Comparison of ENCODE assay signal across 8 mouse cellular contexts in the genomic region with DNA sequence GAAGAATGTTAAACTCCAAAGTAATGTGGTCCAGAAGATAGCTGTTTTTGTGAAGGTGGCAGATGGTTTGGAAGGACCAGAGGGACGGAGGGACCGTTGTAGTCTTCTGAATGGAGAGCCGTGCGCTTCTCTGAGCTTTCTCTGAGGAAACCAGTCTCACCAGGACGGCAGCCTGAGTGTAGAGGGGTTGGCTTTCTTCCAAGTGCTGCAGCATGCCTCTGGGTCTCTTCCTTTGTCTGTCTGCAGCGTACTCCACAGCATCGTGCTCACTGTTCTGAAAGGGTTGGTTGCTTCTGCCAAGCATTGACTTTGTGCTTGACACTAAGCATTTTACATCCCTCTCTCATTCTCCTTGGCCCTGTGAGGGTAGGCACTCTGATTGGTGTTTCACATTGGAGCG. TPM values are rescaled to one million over a fixed set of nuclear protein-coding genes. Genes with fewer than 3 reads are reported as not detected.
DNase-seq lines count a peak whose midpoint lies in the region; ATAC-seq and TF ChIP-seq lines count a peak whose summit lies in the region.

No protein-coding gene starts in this region.

- no peaks in the 10 kb centered on the region for H3K9me3 ChIP-seq in E14TG2a.4 (ENCODE audit: low read length)
- no peaks in the 10 kb centered on the region for H3K9me3 ChIP-seq in embryonic facial prominence, embryonic 11.5 days (replicated peaks; ENCODE audit: control insufficient read depth, low read length)
- H3K9me3 ChIP-seq in liver, embryonic 16.5 days (replicated peaks; ENCODE audit: control insufficient read depth, low read length), result no peaks in the 10 kb centered on the region
- no peaks in the 10 kb centered on the region for H3K9me3 ChIP-seq in stomach, postnatal 0 days (ENCODE audit: control insufficient read depth, low read length)

- H3K4me3 ChIP-seq in E14TG2a.4 (replicated peaks; ENCODE audit: low read length), result peak overlapping the region; percentile 90
- peak overlapping the region; percentile 85 for H3K4me3 ChIP-seq in embryonic facial prominence, embryonic 11.5 days (ENCODE audit: low read depth, low read length)
- H3K4me3 ChIP-seq in liver, embryonic 16.5 days (ENCODE audit: low read depth, low read length), result no peak overlapping the region
- H3K4me3 ChIP-seq in stomach, postnatal 0 days (ENCODE audit: low read depth, low read length), result 0 out of 2 replicates have a peak overlapping the region, but pooled peaks have one; percentile 76

- peak overlapping the region; percentile 48 for H3K4me2 ChIP-seq in embryonic facial prominence, embryonic 11.5 days (ENCODE audit: low read depth, low read length)
- 0 out of 2 replicates have a peak overlapping the region, but pooled peaks have one; percentile 84 for H3K4me2 ChIP-seq in liver, embryonic 16.5 days (ENCODE audit: low read depth, low read length)
- peak overlapping the region; percentile 64 for H3K4me2 ChIP-seq in stomach, postnatal 0 days (replicated peaks; ENCODE audit: low read depth)

- 0 out of 2 replicates have a peak overlapping the region, but pooled peaks have one; percentile 3 for H3K27ac ChIP-seq in embryonic facial prominence, embryonic 11.5 days (replicated peaks; ENCODE audit: low read depth, low read length)
- no peak overlapping the region for H3K27ac ChIP-seq in liver, embryonic 16.5 days (ENCODE audit: low read length)
- H3K27ac ChIP-seq in stomach, postnatal 0 days (replicated peaks), result no peak overlapping the region; the same call in 1 of the 2 replicates

- WGBS in embryonic facial prominence, embryonic 11.5 days, result 73% methylated on average over 8 of the region's 8 CpGs
- 76% methylated on average over 8 of the region's 8 CpGs for WGBS in liver, embryonic 16.5 days (ENCODE audit: insufficient replicate concordance)
- WGBS in stomach, postnatal 0 days, result 22% methylated on average over 8 of the region's 8 CpGs

- peaks cover 77% of the 10 kb centered on the region for H3K36me3 ChIP-seq in E14TG2a.4 (ENCODE audit: insufficient read depth, low read length)
- peaks cover 12% of the 10 kb centered on the region for H3K36me3 ChIP-seq in embryonic facial prominence, embryonic 11.5 days (replicated peaks; ENCODE audit: control insufficient read depth, insufficient read depth, low read depth, low read length)
- peaks cover 30% of the 10 kb centered on the region for H3K36me3 ChIP-seq in liver, embryonic 16.5 days (ENCODE audit: control insufficient read depth, insufficient read depth)
- peaks cover 27% of the 10 kb centered on the region for H3K36me3 ChIP-seq in stomach, postnatal 0 days (ENCODE audit: control insufficient read depth, insufficient read depth, low read length)

- H3K4me1 ChIP-seq in E14TG2a.4 (replicated peaks; ENCODE audit: low read depth, low read length), result peaks cover 87% of the 10 kb centered on the region
- H3K4me1 ChIP-seq in embryonic facial prominence, embryonic 11.5 days (ENCODE audit: control insufficient read depth, insufficient read depth, low read length), result no peaks in the 10 kb centered on the region
- peaks cover 19% of the 10 kb centered on the region for H3K4me1 ChIP-seq in liver, embryonic 16.5 days (ENCODE audit: control insufficient read depth, low read depth, low read length)
- no peaks in the 10 kb centered on the region; the same call in 1 of the 2 replicates for H3K4me1 ChIP-seq in stomach, postnatal 0 days (replicated peaks; ENCODE audit: control insufficient read depth, insufficient read depth)

- DNase-seq in frontal cortex, postnatal 10 days (ENCODE audit: low spot score in 2 of 2), result peak; percentile 46 to 48
- DNase-seq in frontal cortex, postnatal 25 days (ENCODE audit: low spot score in 2 of 2), result no peak
- no peak for DNase-seq in embryonic facial prominence, embryonic 11.5 days (ENCODE audit: low spot score)
- DNase-seq in kidney, postnatal 14 days, result peak; percentile 64
- DNase-seq in stomach, postnatal 0 days (ENCODE audit: low spot score), result no peak
- no peak for DNase-seq in spleen, postnatal 10 days (ENCODE audit: low spot score in 2 of 2)

- TF ChIP-seq EP300 in stomach, postnatal 0 days (optimal IDR thresholded peaks at IDR 0.05), result no peak

- H3K9ac ChIP-seq in embryonic facial prominence, embryonic 11.5 days (replicated peaks; ENCODE audit: low read length), result peak overlapping the region; percentile 43
- H3K9ac ChIP-seq in liver, embryonic 16.5 days (ENCODE audit: low read depth, low read length), result no peak overlapping the region
- H3K9ac ChIP-seq in stomach, postnatal 0 days (ENCODE audit: low read length), result peak overlapping the region; percentile 38; the same call in 1 of the 2 replicates

- TF ChIP-seq CTCF in E14TG2a.4 (conservative IDR thresholded peaks at IDR 0.05; ENCODE audit: low read length), result no peak
- no peak for TF ChIP-seq CTCF in stomach, postnatal 0 days (IDR thresholded peaks at IDR 0.05; ENCODE audit: low read depth)

- no peak for ATAC-seq in embryonic facial prominence, embryonic 11.5 days (replicated peaks; ENCODE audit: insufficient number of reproducible peaks, low FRiP score, low TSS enrichment, low read depth)
- no peak for ATAC-seq in liver, embryonic 16.5 days (ENCODE audit: low read depth)
- ATAC-seq in stomach, postnatal 0 days (ENCODE audit: low FRiP score, low TSS enrichment), result no peak

- no peaks in the 10 kb centered on the region for H3K27me3 ChIP-seq in E14TG2a.4 (ENCODE audit: insufficient read depth, low read length)
- no peaks in the 10 kb centered on the region for H3K27me3 ChIP-seq in embryonic facial prominence, embryonic 11.5 days (ENCODE audit: control insufficient read depth, insufficient read depth, low read length)
- no peaks in the 10 kb centered on the region for H3K27me3 ChIP-seq in liver, embryonic 16.5 days (ENCODE audit: control insufficient read depth, insufficient read depth, low read depth, low read length)
- H3K27me3 ChIP-seq in stomach, postnatal 0 days (ENCODE audit: control insufficient read depth, insufficient read depth, low read length), result no peaks in the 10 kb centered on the region

RNA-seq across cellular contexts. Expression of gene Csad, which starts 1.3 kb away (rescaled TPM):
- 31.9 and 34.6 TPM in 2 replicates for polyA plus RNA-seq in embryonic facial prominence, embryonic 11.5 days (2014; fragmentation: Nextera tagmentation; extraction: Ambion mirVana)
- 53.0 and 60.2 TPM in 2 replicates for polyA plus RNA-seq in liver, embryonic 16.5 days (2015; fragmentation: Nextera tagmentation; extraction: Ambion mirVana)
- 32.1 and 39.4 TPM in 2 replicates for polyA plus RNA-seq in stomach, postnatal 0 days (2015; fragmentation: Nextera tagmentation; extraction: Ambion mirVana)

RNA-seq across cellular contexts. Expression of gene Zfp740, which starts 2.7 kb away (rescaled TPM):
- 68.1 and 68.9 TPM in 2 replicates for polyA plus RNA-seq in embryonic facial prominence, embryonic 11.5 days (2014; fragmentation: Nextera tagmentation; extraction: Ambion mirVana)
- 16.3 and 17.1 TPM in 2 replicates for polyA plus RNA-seq in liver, embryonic 16.5 days (2015; fragmentation: Nextera tagmentation; extraction: Ambion mirVana)
- 19.9 and 20.2 TPM in 2 replicates for polyA plus RNA-seq in stomach, postnatal 0 days (2015; fragmentation: Nextera tagmentation; extraction: Ambion mirVana)

RNA-seq across cellular contexts. Expression of gene Itgb7, which starts 26.0 kb away (rescaled TPM):
- polyA plus RNA-seq in embryonic facial prominence, embryonic 11.5 days (2014; fragmentation: Nextera tagmentation; extraction: Ambion mirVana), result 1.3 and 2.7 TPM in 2 replicates
- 5.5 and 5.6 TPM in 2 replicates for polyA plus RNA-seq in liver, embryonic 16.5 days (2015; fragmentation: Nextera tagmentation; extraction: Ambion mirVana)
- polyA plus RNA-seq in stomach, postnatal 0 days (2015; fragmentation: Nextera tagmentation; extraction: Ambion mirVana), result 1.2 TPM in 2 replicates

RNA-seq across cellular contexts. Expression of gene Rarg, which starts 51.5 kb away (rescaled TPM):
- 68.1 and 70.2 TPM in 2 replicates for polyA plus RNA-seq in embryonic facial prominence, embryonic 11.5 days (2014; fragmentation: Nextera tagmentation; extraction: Ambion mirVana)
- 2.4 and 2.5 TPM in 2 replicates for polyA plus RNA-seq in liver, embryonic 16.5 days (2015; fragmentation: Nextera tagmentation; extraction: Ambion mirVana)
- polyA plus RNA-seq in stomach, postnatal 0 days (2015; fragmentation: Nextera tagmentation; extraction: Ambion mirVana), result 27.2 and 34.6 TPM in 2 replicates

RNA-seq across cellular contexts. Expression of gene Soat2, which starts 55.5 kb away (rescaled TPM):
- polyA plus RNA-seq in embryonic facial prominence, embryonic 11.5 days (2014; fragmentation: Nextera tagmentation; extraction: Ambion mirVana), result 0.10 TPM in 1 of 2 replicates, not detected in the other
- 33.6 and 34.4 TPM in 2 replicates for polyA plus RNA-seq in liver, embryonic 16.5 days (2015; fragmentation: Nextera tagmentation; extraction: Ambion mirVana)
- polyA plus RNA-seq in stomach, postnatal 0 days (2015; fragmentation: Nextera tagmentation; extraction: Ambion mirVana), result 5.9 and 6.0 TPM in 2 replicates

Comparison
In these comparisons a context has a peak if more than half of its experiments do, and no peak if none do; other contexts are left out.
1. DNase-seq: peak in frontal cortex, postnatal 10 days (2 of 2) and kidney, postnatal 14 days (single experiment); none in frontal cortex, postnatal 25 days (0 of 2), embryonic facial prominence, embryonic 11.5 days (single experiment), stomach, postnatal 0 days (single experiment) and spleen, postnatal 10 days (0 of 2).
2. Peak in every context shown above with its lines, with median percentiles within 50 percentile points of each other: H3K4me2 ChIP-seq.